Mouse (Mus musculus) bone marrow macrophage, adult 2 months (primary cell): ENCODE measurements around the gene Arhgap8. TPM values are rescaled to one million over a fixed set of nuclear protein-coding genes. Genes with fewer than 3 reads are reported as not detected.

Source experiments
- H3K27ac ChIP-seq: 2 replicates; pipeline ENCODE4 v1.5.1; 2012; ENCODE audit warnings: low read depth, low read length; ENCODE audit not compliant: insufficient read depth
- H3K4me1 ChIP-seq: 2 replicates; pipeline ENCODE4 v1.6.1; 2012; ENCODE audit warnings: low read length; ENCODE audit not compliant: control insufficient read depth, insufficient read depth
- H3K4me3 ChIP-seq: 2 replicates; pipeline ENCODE4 v1.5.1; 2012; ENCODE audit warnings: mild to moderate bottlenecking, low read length, moderate library complexity; ENCODE audit not compliant: insufficient read depth
- CTCF ChIP-seq: IDR thresholded peaks from 2 replicates; pipeline ENCODE4 v1.5.1; 2012; ENCODE audit warnings: low read depth, mild to moderate bottlenecking, low read length, moderate library complexity
- POLR2A ChIP-seq: IDR thresholded peaks from 2 replicates; pipeline ENCODE4 v1.6.1; 2012; ENCODE audit warnings: mild to moderate bottlenecking, low read depth, low read length, borderline replicate concordance
- polyA plus RNA-seq: library from polyadenylated mRNA; stranded (reverse); fragments of >200 nt; gene quantifications from 2 replicates; pipeline ENCODE4 v1.2.4, GENCODE M21; 2012; ENCODE audit not compliant: missing spikeins, insufficient read depth, insufficient read length

Arhgap8 gene
- polyA plus RNA-seq, 1 experiment = not detected

DNA sequence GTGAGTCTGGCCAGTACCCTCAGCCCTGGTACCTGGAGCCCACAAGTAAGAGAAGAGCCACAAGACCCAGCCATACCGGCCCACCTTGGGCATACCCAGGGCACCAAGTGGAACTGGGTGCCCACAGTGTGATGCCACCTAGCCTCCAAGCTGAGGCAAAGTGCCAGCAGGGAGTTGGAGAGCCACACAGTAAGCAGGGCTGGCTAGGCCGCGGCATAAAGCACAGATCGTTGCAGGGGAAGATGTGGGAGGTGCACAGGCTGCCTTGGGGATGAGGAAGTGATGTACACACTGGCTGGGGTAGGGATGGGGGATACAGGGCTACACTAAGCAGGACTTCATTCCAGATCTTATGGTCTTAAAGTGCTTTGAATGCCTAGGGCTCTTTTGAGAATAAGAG lies 101.0 kb downstream of the Arhgap8 start:
- Histone ChIP-seq H3K4me1 (no peaks in the 10 kb centered on the region), H3K27ac (no peak overlapping the region), H3K4me3 (no peak overlapping the region)
- no peak for TF ChIP-seq CTCF
- TF ChIP-seq POLR2A = no peak

Other genes starting within 250 kb of the Arhgap8 start
- gene Rtl6, start 162.2 kb upstream of the Arhgap8 start, polyA plus RNA-seq = 0.82 and 0.96 TPM in 2 replicates
- gene Prr5, start 50.4 kb upstream of the Arhgap8 start, polyA plus RNA-seq = not detected in 2 replicates
- gene Phf21b, start 136.0 kb downstream of the Arhgap8 start, polyA plus RNA-seq = 0.41 TPM in 1 of 2 replicates, not detected in the other
- gene Gm29666, start 200.0 kb downstream of the Arhgap8 start, polyA plus RNA-seq = 0.25 and 0.29 TPM in 2 replicates
- 21.3 and 24.2 TPM in 2 replicates for gene Nup50, start 203.4 kb downstream of the Arhgap8 start, polyA plus RNA-seq